Mouse (Mus musculus) kidney, adult 2 months (tissue): ENCODE results near the gene 9030025P20Rik.

Experiments used
- CTCF ChIP-seq: fragments of 200-500 bp; conservative IDR thresholded peaks from 2 replicates; pipeline ENCODE4 v1.5.1; 2011; ENCODE audit warnings: low read depth, mild to moderate bottlenecking, control low read depth, low read length, moderate library complexity, mixed read lengths; ENCODE audit not compliant: insufficient read depth, insufficient read length
- POLR2A ChIP-seq: fragments of 200-500 bp; IDR thresholded peaks from one replicate; pipeline ENCODE4 v1.6.1; 2011; ENCODE audit warnings: low read depth, low read length, control low read depth

DNA sequence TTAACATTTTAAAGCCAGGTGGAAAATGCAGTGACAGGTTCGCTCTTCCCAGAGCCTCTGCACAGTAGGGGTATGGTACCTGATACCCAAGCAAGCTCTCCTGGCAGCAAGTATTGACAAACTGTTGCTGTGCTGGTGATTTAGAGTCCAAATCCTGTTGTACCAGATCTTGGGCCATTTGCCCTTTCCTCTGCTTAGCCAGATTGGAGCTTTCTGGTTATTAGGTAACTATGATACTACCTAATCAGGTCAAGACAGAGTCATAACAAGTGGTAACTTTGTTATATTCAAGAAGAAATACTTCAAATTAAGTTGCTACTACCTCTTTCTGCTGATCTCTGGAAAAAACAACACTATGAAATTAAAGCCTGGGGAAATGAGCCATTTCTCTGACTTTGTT is 33.7 kb upstream of the 9030025P20Rik start:
- TF ChIP-seq CTCF (no peak), POLR2A (no peak)
